Mouse (Mus musculus) layer of hippocampus, postnatal 25 days (tissue): ENCODE data around the gene R3hdml. TPM values are rescaled to one million over a fixed set of nuclear protein-coding genes. Genes with fewer than 3 reads are reported as not detected.

Experiments used
- DNase-seq, 2 experiments: peaks; one replicate each; pipeline ENCODE4 v3.0.0; 2022; ENCODE audit warnings: mixed read lengths in 2 of 2, low spot score in 1 of 2; ENCODE audit errors: extremely low spot score in 1 of 2
- total RNA-seq, 2 experiments: library from RNA; stranded (reverse); gene quantifications; 2 replicates each; pipeline ENCODE4 v1.2.3; 2021

R3hdml gene
- total RNA-seq, 2 experiments from 2014 or later: not detected

DNA sequence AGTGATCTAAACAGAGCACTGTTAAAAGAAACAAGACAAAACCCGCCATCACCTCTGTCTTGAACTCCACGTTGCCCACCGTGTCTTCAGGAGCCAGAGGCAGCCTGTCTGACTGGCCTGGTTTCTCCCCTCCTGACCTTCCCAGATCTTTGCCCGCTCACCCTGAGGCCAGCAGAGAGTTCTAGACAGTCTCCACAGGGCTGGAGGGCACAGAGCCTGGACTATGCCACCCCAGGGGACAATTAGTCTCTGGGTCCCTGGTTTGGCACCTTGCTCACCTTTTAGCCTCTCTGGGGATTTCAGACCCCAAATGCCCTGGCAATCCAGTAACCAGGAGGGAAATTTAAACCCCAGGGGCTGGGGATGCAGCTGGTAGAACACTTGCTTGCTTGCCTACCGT lies 45.3 kb downstream of the R3hdml start:
- DNase-seq: no peak

DNA sequence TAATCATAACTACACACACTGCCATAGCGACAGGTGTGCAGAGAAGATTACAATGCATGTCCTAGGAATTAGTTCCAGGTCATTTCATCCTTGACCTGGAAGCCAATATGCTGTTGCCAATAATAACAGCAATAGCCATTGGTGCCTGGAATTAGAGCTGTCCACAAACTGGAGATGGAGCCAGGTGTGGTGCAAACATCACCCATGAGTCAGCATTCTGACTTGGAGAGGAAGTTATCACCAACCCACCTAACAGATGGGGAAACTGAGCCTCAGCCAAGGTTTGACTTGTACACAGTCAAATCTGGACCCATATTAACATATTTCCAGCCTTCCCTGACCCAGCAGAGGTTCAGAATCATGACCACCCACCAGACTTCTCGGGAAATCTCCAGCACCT lies 46.3 kb downstream of the R3hdml start:
- no peak for DNase-seq

DNA sequence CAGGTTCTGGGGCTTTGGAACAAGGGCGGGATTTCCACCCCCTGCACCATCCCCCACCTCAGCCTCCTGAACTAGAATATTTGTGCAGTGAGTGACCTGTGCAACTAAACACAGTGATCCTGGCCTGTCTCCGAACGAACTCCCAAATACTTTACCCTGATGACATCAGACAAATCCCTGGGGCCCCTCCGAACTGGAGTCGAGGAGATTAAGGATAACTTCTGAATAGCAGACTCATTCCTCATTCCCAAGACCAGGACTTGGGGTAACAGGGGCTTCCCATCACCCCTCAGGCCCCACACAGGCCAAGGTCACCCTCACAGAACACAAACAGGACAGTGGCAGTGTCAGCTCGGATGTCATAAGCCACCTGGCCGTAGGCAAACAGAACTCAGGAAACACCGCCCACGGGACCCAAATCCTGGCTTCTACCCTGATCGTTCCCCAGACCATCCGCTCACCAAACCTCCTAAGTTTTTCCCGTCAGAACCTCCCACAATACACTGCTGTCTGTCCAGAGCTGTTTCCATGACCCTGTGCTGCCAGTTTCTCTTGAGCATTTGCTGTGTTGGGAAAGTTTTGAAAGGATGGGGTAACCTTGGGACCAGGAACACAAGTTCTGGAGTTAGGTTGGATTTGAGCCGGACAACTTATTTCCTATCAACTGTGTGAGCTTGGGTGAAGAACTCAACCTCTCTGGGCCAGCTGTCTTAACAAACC lies 47.4 kb downstream of the R3hdml start:
- DNase-seq: no peak

DNA sequence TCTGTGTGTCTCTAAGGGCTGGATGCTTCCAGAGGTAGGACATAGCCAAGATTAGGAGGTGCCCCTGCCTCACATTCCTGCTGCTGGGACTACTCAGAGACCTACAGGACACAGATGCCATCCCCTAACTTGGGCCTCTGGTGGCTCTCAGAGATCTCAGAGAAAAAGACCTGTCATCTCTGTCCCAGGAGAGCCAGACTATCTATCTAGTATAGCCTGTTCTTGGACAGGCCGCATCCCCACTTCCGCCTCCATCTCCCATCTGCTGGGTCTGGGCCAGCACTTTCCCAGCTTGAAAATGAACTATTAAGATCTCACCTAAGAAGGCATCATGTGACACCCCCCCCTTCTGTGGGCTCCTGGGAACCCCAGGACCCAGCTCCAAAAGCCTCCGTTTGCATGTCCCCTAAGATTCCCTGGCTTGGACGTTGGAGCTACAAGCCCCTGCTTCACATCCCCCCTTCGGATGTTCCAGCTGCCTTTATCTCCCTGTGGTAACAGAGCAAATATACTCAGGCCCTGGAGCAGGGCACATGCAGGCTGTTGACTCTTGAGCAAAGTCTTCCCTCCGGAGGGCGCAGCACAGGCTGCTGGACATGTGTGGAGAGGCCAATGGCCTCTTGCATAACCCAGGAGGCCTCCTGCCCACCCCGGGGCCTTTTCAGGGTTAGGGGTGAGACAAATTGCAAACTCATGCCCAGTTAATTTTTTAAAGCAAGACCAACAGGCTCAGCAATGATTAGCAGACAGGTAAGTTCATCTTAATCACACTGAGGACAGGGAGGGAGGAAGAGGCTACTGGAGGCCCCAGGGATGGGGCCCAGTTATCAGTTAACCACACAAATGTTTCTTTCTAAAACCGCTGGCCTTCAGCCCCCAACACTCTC lies 48.4 kb downstream of the R3hdml start:
- DNase-seq: no peak

- DNase-seq: no peak
Measured at GRCm38 (mm10) chr2:163541568-163542182, 49.6 kb downstream of the R3hdml start.

DNA sequence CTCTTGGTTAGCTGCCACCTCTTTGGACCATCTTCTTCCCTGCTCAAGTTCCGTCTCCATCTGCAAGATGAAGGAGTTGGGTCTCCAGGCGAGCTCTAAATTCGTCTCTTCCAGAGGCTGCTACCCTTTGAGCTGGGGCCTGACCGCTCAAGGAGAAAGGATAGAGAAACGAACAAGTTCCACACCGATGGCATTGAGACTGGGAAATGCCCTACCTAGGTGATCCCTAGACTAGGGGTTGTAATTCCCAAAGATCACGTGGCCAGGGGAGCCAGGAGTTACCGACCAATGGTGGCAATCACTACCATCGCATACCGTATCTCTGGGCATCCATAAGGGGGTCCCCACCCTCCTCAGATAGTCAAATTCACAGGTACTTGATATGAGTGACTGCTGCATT lies 50.6 kb downstream of the R3hdml start:
- DNase-seq: no peak

- DNase-seq: no peak
Measured at GRCm38 (mm10) chr2:163546623-163547318, 54.7 kb downstream of the R3hdml start.

DNA sequence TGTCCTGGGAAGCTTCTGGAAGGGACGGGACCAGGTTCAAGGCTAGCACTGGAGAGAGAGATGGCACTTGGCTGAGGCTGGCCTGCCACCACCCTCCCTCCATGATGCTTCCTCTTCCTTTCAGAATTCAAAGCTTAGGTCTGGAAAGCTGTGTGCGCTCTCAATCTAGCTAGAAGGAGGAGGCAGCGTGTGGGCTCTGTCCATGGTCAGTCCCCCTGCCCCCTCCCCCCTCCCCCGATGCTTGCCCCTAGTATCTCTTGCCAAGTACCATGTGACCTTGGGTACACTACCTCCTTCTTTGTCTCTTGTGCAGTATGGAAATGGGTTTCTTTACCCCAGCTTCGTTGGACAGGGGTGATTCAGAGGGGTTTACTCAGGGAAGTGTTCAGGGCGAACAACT lies 56.7 kb downstream of the R3hdml start:
- DNase-seq: no peak

- no peak for DNase-seq
Measured at GRCm38 (mm10) chr2:163549786-163550185, 57.7 kb downstream of the R3hdml start.

Other genes starting within 250 kb of the R3hdml start
- gene Jph2, start 94.3 kb upstream of the R3hdml start, total RNA-seq: under 1 TPM; 0.37 to 0.70 TPM
- gene Oser1, start 67.6 kb upstream of the R3hdml start, total RNA-seq: 10 to 100 TPM; 20.4 to 21.5 TPM
- 10 to 100 TPM; 64.5 to 74.6 TPM for gene Gdap1l1, start 53.8 kb upstream of the R3hdml start, total RNA-seq
- 10 to 100 TPM; 17.6 to 20.8 TPM for gene Fitm2, start 19.7 kb upstream of the R3hdml start, total RNA-seq
- not detected for gene Hnf4a, start 14.5 kb downstream of the R3hdml start, total RNA-seq
- gene Ttpal, start 110.0 kb downstream of the R3hdml start, total RNA-seq: 10 to 100 TPM; 47.9 to 61.3 TPM
- 100 to 1,000 TPM; 191 to 207 TPM for gene Serinc3, start 152.8 kb downstream of the R3hdml start, total RNA-seq
- gene Pkig, start 166.1 kb downstream of the R3hdml start, total RNA-seq: 10 to 100 TPM; 86.5 to 94.6 TPM